Mouse (Mus musculus) mouse embryonic stem cell (cell line): ENCODE data around the gene Oit3.

Experiments used
- in situ Hi-C, 2 experiments: fragments of 300-500 bp; cut with MboI; formaldehyde crosslinking; loops; 1 replicate in 1 of 2; 3 replicates in 1 of 2; pipeline ENCODE4 v1.14.3; 2019 to 2020; ENCODE audit warnings: low sequenced_read_pairs in 2 of 2, low pct_unique_long_range_greater_than_20kb in 1 of 2, mixed read lengths in 1 of 2; ENCODE audit not compliant: unreplicated experiment in 1 of 2

Oit3 gene

GRCm38 (mm10) chr10:59380411-59380821 lies 61.2 kb downstream of the Oit3 start:
- in situ Hi-C loops, result no loop called here

GRCm38 (mm10) chr10:59379927-59380326 lies 61.7 kb downstream of the Oit3 start:
- in situ Hi-C loops, result no loop called here

- in situ Hi-C loops, result no loop called here
Observed at GRCm38 (mm10) chr10:59378728-59379127, 62.9 kb downstream of the Oit3 start.

DNA sequence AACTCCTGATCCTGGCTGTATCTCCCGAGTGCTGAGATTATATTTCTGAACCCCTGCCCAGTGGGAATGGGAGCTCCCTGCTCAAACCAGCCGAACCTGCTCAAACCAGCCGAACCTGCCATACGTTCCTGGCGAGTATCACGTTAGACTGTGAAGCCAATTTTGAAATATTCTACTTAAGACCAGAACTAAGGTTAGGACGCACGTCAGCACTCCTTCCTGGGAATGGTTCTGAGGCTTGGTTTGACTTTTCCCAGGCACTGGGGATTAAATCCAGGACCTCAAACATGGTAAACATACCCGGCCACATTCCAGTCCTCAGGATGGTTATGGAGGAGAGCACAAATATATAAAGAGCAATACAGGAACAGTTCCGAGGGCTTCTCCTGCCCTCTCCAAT lies 63.7 kb downstream of the Oit3 start:
- in situ Hi-C loops, result no loop called here
